Mouse (Mus musculus): Measurements from ENCODE around the gene Rpl19. TPM values are rescaled to one million over a fixed set of nuclear protein-coding genes. Genes with fewer than 3 reads are reported as not detected.

The Rpl19 gene
- polyA plus RNA-seq, 1 experiment = 236 TPM

- Histone ChIP-seq H3K27ac (ENCODE audit: control insufficient read depth, insufficient read depth, low read depth, low read length) (no peak overlapping the region), H3K4me1 (ENCODE audit: control insufficient read depth, insufficient read depth, low read length) (peaks cover 14% of the 10 kb centered on the region), H3K27me3 (ENCODE audit: control insufficient read depth, insufficient read depth, low read length) (no peaks in the 10 kb centered on the region), H3K36me3 (ENCODE audit: control insufficient read depth, insufficient read depth, low read length) (no peaks in the 10 kb centered on the region), H3K4me3 (ENCODE audit: control insufficient read depth, low read depth, low read length) (no peak overlapping the region)
- TF ChIP-seq POLR2A (IDR thresholded peaks at IDR 0.05; ENCODE audit: control insufficient read depth, low read depth, low read length) (no peak), CTCF (IDR thresholded peaks at IDR 0.05; ENCODE audit: control insufficient read depth, insufficient read depth, insufficient replicate concordance, low read depth, low read length) (no peak)
These were observed 20.0 kb downstream of the Rpl19 start for GRCm38 (mm10) chr11:98046466-98046865.

GRCm38 (mm10) chr11:98047745-98048144, 21.2 kb downstream of the Rpl19 start:
- Histone ChIP-seq H3K36me3 (ENCODE audit: control insufficient read depth, insufficient read depth, low read length) (no peaks in the 10 kb centered on the region), H3K27me3 (ENCODE audit: control insufficient read depth, insufficient read depth, low read length) (peaks cover 3% of the 10 kb centered on the region; the same call in 1 of the 2 replicates), H3K27ac (ENCODE audit: control insufficient read depth, insufficient read depth, low read depth, low read length) (no peak overlapping the region), H3K4me3 (ENCODE audit: control insufficient read depth, low read depth, low read length) (no peak overlapping the region), H3K4me1 (ENCODE audit: control insufficient read depth, insufficient read depth, low read length) (peaks cover 16% of the 10 kb centered on the region)
- TF ChIP-seq POLR2A (IDR thresholded peaks at IDR 0.05; ENCODE audit: control insufficient read depth, low read depth, low read length) = no peak
- no peak for TF ChIP-seq CTCF (IDR thresholded peaks at IDR 0.05; ENCODE audit: control insufficient read depth, insufficient read depth, insufficient replicate concordance, low read depth, low read length)

GRCm38 (mm10) chr11:98049672-98050519, 23.4 kb downstream of the Rpl19 start:
- TF ChIP-seq POLR2A (IDR thresholded peaks at IDR 0.05; ENCODE audit: control insufficient read depth, low read depth, low read length) = no peak
- no peak for TF ChIP-seq CTCF (IDR thresholded peaks at IDR 0.05; ENCODE audit: control insufficient read depth, insufficient read depth, insufficient replicate concordance, low read depth, low read length)
- Histone ChIP-seq H3K4me3 (ENCODE audit: control insufficient read depth, low read depth, low read length) (no peak overlapping the region), H3K27ac (ENCODE audit: control insufficient read depth, insufficient read depth, low read depth, low read length) (no peak overlapping the region), H3K36me3 (ENCODE audit: control insufficient read depth, insufficient read depth, low read length) (no peaks in the 10 kb centered on the region), H3K4me1 (ENCODE audit: control insufficient read depth, insufficient read depth, low read length) (peaks cover 17% of the 10 kb centered on the region), H3K27me3 (ENCODE audit: control insufficient read depth, insufficient read depth, low read length) (peaks cover 4% of the 10 kb centered on the region; the same call in 1 of the 2 replicates)

GRCm38 (mm10) chr11:98050520-98050815, 24.0 kb downstream of the Rpl19 start:
- Histone ChIP-seq H3K4me3 (ENCODE audit: control insufficient read depth, low read depth, low read length) (no peak overlapping the region), H3K27ac (ENCODE audit: control insufficient read depth, insufficient read depth, low read depth, low read length) (no peak overlapping the region), H3K36me3 (ENCODE audit: control insufficient read depth, insufficient read depth, low read length) (no peaks in the 10 kb centered on the region), H3K27me3 (ENCODE audit: control insufficient read depth, insufficient read depth, low read length) (peaks cover 4% of the 10 kb centered on the region; the same call in 1 of the 2 replicates), H3K4me1 (ENCODE audit: control insufficient read depth, insufficient read depth, low read length) (peaks cover 17% of the 10 kb centered on the region)
- TF ChIP-seq CTCF (IDR thresholded peaks at IDR 0.05; ENCODE audit: control insufficient read depth, insufficient read depth, insufficient replicate concordance, low read depth, low read length) = no peak

- Histone ChIP-seq H3K27ac (ENCODE audit: control insufficient read depth, insufficient read depth, low read depth, low read length) (no peak overlapping the region), H3K4me1 (ENCODE audit: control insufficient read depth, insufficient read depth, low read length) (peaks cover 17% of the 10 kb centered on the region), H3K36me3 (ENCODE audit: control insufficient read depth, insufficient read depth, low read length) (no peaks in the 10 kb centered on the region), H3K27me3 (ENCODE audit: control insufficient read depth, insufficient read depth, low read length) (peaks cover 4% of the 10 kb centered on the region; the same call in 1 of the 2 replicates), H3K4me3 (ENCODE audit: control insufficient read depth, low read depth, low read length) (peak overlapping the region; percentile 90)
- TF ChIP-seq CTCF (IDR thresholded peaks at IDR 0.05; ENCODE audit: control insufficient read depth, insufficient read depth, insufficient replicate concordance, low read depth, low read length) (no peak), POLR2A (IDR thresholded peaks at IDR 0.05; ENCODE audit: control insufficient read depth, low read depth, low read length) (no peak)
These were observed 24.4 kb downstream of the Rpl19 start for GRCm38 (mm10) chr11:98050940-98051339.

- H3K27me3 ChIP-seq (ENCODE audit: control insufficient read depth, insufficient read depth, low read length) = peaks cover 4% of the 10 kb centered on the region; the same call in 1 of the 2 replicates
- H3K4me3 ChIP-seq (ENCODE audit: control insufficient read depth, low read depth, low read length) = peak overlapping the region; percentile 90
- TF ChIP-seq POLR2A (IDR thresholded peaks at IDR 0.05; ENCODE audit: control insufficient read depth, low read depth, low read length) = no peak
- TF ChIP-seq CTCF (IDR thresholded peaks at IDR 0.05; ENCODE audit: control insufficient read depth, insufficient read depth, insufficient replicate concordance, low read depth, low read length) = no peak
- no peaks in the 10 kb centered on the region for H3K36me3 ChIP-seq (ENCODE audit: control insufficient read depth, insufficient read depth, low read length)
- peaks cover 17% of the 10 kb centered on the region for H3K4me1 ChIP-seq (ENCODE audit: control insufficient read depth, insufficient read depth, low read length)
- no peak overlapping the region for H3K27ac ChIP-seq (ENCODE audit: control insufficient read depth, insufficient read depth, low read depth, low read length)
These were observed 25.2 kb downstream of the Rpl19 start for GRCm38 (mm10) chr11:98051611-98052128.

- H3K4me1 ChIP-seq (ENCODE audit: control insufficient read depth, insufficient read depth, low read length) = peaks cover 24% of the 10 kb centered on the region
- H3K36me3 ChIP-seq (ENCODE audit: control insufficient read depth, insufficient read depth, low read length) = no peaks in the 10 kb centered on the region
- no peak overlapping the region; the same call in 1 of the 2 replicates for H3K27ac ChIP-seq (ENCODE audit: control insufficient read depth, insufficient read depth, low read depth, low read length)
- peak overlapping the region; percentile 90 for H3K4me3 ChIP-seq (ENCODE audit: control insufficient read depth, low read depth, low read length)
- TF ChIP-seq CTCF (IDR thresholded peaks at IDR 0.05; ENCODE audit: control insufficient read depth, insufficient read depth, insufficient replicate concordance, low read depth, low read length) = no peak
- TF ChIP-seq POLR2A (IDR thresholded peaks at IDR 0.05; ENCODE audit: control insufficient read depth, low read depth, low read length) = no peak
- peaks cover 4% of the 10 kb centered on the region; the same call in 1 of the 2 replicates for H3K27me3 ChIP-seq (ENCODE audit: control insufficient read depth, insufficient read depth, low read length)
These were observed 25.8 kb downstream of the Rpl19 start for GRCm38 (mm10) chr11:98052129-98052988.

All from testis, adult 2 months (tissue).